In the genomic region with DNA sequence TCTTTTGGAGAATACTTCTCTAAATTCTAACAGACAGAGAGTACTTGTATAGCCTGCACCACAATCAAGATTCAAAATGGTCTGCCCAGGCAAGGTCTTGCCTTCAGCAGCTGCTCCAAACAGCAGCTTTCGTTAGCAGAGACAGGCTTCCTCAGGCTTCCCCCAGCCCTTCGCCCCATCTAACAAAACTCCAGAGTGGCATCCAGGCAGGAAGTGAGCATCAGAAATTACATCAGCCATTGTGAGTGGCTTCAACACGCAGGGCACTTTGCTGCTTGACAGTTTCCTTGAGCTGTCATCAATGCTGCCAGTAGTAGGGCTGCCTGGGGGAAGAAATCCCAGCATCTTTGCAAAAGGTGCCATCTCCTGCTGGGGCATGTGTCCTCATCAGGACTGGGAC, we compare ENCODE assay signal across 17 mouse cellular contexts.
DNase-seq lines count a peak whose midpoint lies in the region; ATAC-seq and TF ChIP-seq lines count a peak whose summit lies in the region.
"Had no signal": no experiment of that assay in that cellular context is flagged by ENCODE, and none has a peak within 500 bp of the region (broad histone marks: within the 10 kb centered on the region; RNA-seq: fewer than 3 reads in every experiment).

No protein-coding gene starts in this region.

- no peaks in the 10 kb centered on the region for H3K4me1 ChIP-seq in heart, embryonic 10.5 days
- no peaks in the 10 kb centered on the region for H3K4me1 ChIP-seq in stomach, postnatal 0 days (replicated peaks; ENCODE audit: control insufficient read depth, insufficient read depth)
- H3K4me1 ChIP-seq: embryonic facial prominence, embryonic 13.5 days; embryonic facial prominence, embryonic 15.5 days had no signal

- H3K27me3 ChIP-seq in heart, embryonic 10.5 days (ENCODE audit: insufficient read depth, poor library complexity, severe bottlenecking): no peaks in the 10 kb centered on the region
- H3K27me3 ChIP-seq in stomach, postnatal 0 days (ENCODE audit: control insufficient read depth, insufficient read depth, low read length): no peaks in the 10 kb centered on the region
- H3K27me3 ChIP-seq: embryonic facial prominence, embryonic 13.5 days; embryonic facial prominence, embryonic 15.5 days; forebrain, embryonic 12.5 days had no signal

- TF ChIP-seq EP300 in stomach, postnatal 0 days (optimal IDR thresholded peaks at IDR 0.05): no peak

- WGBS in heart, embryonic 10.5 days: 47% methylated on average over 3 of the region's 3 CpGs
- WGBS in stomach, postnatal 0 days: 62% methylated on average over 3 of the region's 3 CpGs

- H3K4me2 ChIP-seq in stomach, postnatal 0 days (replicated peaks; ENCODE audit: low read depth): no peak overlapping the region
- H3K4me2 ChIP-seq: embryonic facial prominence, embryonic 13.5 days; embryonic facial prominence, embryonic 15.5 days; forebrain, embryonic 12.5 days had no signal

- H3K9ac ChIP-seq in stomach, postnatal 0 days (ENCODE audit: low read length): no peak overlapping the region
- H3K9ac ChIP-seq: embryonic facial prominence, embryonic 13.5 days; embryonic facial prominence, embryonic 15.5 days; forebrain, embryonic 12.5 days had no signal

- H3K27ac ChIP-seq in heart, embryonic 10.5 days: no peak overlapping the region
- no peak overlapping the region for H3K27ac ChIP-seq in stomach, postnatal 0 days (replicated peaks)
- H3K27ac ChIP-seq: embryonic facial prominence, embryonic 13.5 days; embryonic facial prominence, embryonic 15.5 days; forebrain, embryonic 10.5 days; forebrain, embryonic 12.5 days had no signal

- no peak overlapping the region for H3K4me3 ChIP-seq in heart, embryonic 10.5 days
- no peak overlapping the region for H3K4me3 ChIP-seq in stomach, postnatal 0 days (ENCODE audit: low read depth, low read length)
- H3K4me3 ChIP-seq: embryonic facial prominence, embryonic 13.5 days; embryonic facial prominence, embryonic 15.5 days; erythroblast, embryonic 14.5 days; forebrain, embryonic 10.5 days; forebrain, embryonic 12.5 days had no signal

- DNase-seq in heart, embryonic 10.5 days (ENCODE audit: low spot score): peak; percentile 69
- no peak for DNase-seq in heart, adult 9 months (ENCODE audit: low spot score in 2 of 2)
- DNase-seq in stomach, postnatal 0 days (ENCODE audit: low spot score): no peak
- no peak for DNase-seq in left cerebral cortex, adult 11 months (ENCODE audit: low spot score)
- DNase-seq: cerebellum, adult 11 months; cerebellum, adult 18-20 months; cerebellum, adult 8-10 months; cerebellum, adult 9-11 months; cerebellum, postnatal 36 days had no signal

- H3K9me3 ChIP-seq in heart, embryonic 10.5 days: no peaks in the 10 kb centered on the region
- H3K9me3 ChIP-seq in stomach, postnatal 0 days (ENCODE audit: control insufficient read depth, low read length): no peaks in the 10 kb centered on the region
- H3K9me3 ChIP-seq: embryonic facial prominence, embryonic 13.5 days; embryonic facial prominence, embryonic 15.5 days; forebrain, embryonic 10.5 days; forebrain, embryonic 12.5 days had no signal

- ATAC-seq in granulocyte monocyte progenitor cell, adult 5-6 weeks (replicated peaks; ENCODE audit: poor library complexity, severe bottlenecking): peak; percentile 14; the same call in 1 of the 2 replicates
- ATAC-seq in stomach, postnatal 0 days (ENCODE audit: low FRiP score, low TSS enrichment): no peak
- ATAC-seq: forebrain, embryonic 14.5 days; forebrain, embryonic 16.5 days had no signal

- no peak for TF ChIP-seq CTCF in stomach, postnatal 0 days (IDR thresholded peaks at IDR 0.05; ENCODE audit: low read depth)

- H3K36me3 ChIP-seq in heart, embryonic 10.5 days: no peaks in the 10 kb centered on the region
- H3K36me3 ChIP-seq in stomach, postnatal 0 days (ENCODE audit: control insufficient read depth, insufficient read depth, low read length): no peaks in the 10 kb centered on the region
- H3K36me3 ChIP-seq: embryonic facial prominence, embryonic 13.5 days; embryonic facial prominence, embryonic 15.5 days; forebrain, embryonic 10.5 days; forebrain, embryonic 12.5 days had no signal
